Mouse (Mus musculus) intestine, embryonic 14.5 days (tissue): ENCODE results near the gene Dda1. TPM values are rescaled to one million over a fixed set of nuclear protein-coding genes. Genes with fewer than 3 reads are reported as not detected.

Source experiments
- ATAC-seq: fragments of 200-750 bp; cut with Nextera tagmentation; replicated peaks from 2 replicates; pipeline ENCODE4 v1.8.0; 2017; ENCODE audit warnings: low read depth, moderate number of reproducible peaks, moderate TSS enrichment, moderate library complexity; ENCODE audit not compliant: low FRiP score, low TSS enrichment
- DNase-seq: peaks from one replicate; pipeline ENCODE4 v3.0.0-alpha.2; 2018; ENCODE audit warnings: low spot score
- H3K27ac ChIP-seq: fragments of 300-500 bp; sonication (generic); 2 replicates; pipeline ENCODE4 v1.5.1; 2014; ENCODE audit warnings: low read depth, mild to moderate bottlenecking, control low read depth
- H3K27me3 ChIP-seq: fragments of 300-500 bp; sonication (generic); replicated peaks from 2 replicates; pipeline ENCODE4 v1.6.1; 2014; ENCODE audit warnings: low read length, control low read depth; ENCODE audit not compliant: control insufficient read depth, insufficient read depth
- H3K36me3 ChIP-seq: fragments of 300-500 bp; sonication (generic); 2 replicates; pipeline ENCODE4 v1.6.1; 2014; ENCODE audit warnings: low read length, control low read depth; ENCODE audit not compliant: control insufficient read depth, insufficient read depth
- H3K4me1 ChIP-seq: fragments of 300-500 bp; sonication (generic); replicated peaks from 2 replicates; pipeline ENCODE4 v1.6.1; 2014; ENCODE audit warnings: low read length, control low read depth, mixed read lengths; ENCODE audit not compliant: control insufficient read depth, insufficient read depth
- H3K4me2 ChIP-seq: fragments of 300-500 bp; sonication (generic); 2 replicates; pipeline ENCODE4 v1.6.1; 2014; ENCODE audit warnings: low read length
- H3K4me3 ChIP-seq: fragments of 300-500 bp; sonication (generic); 2 replicates; pipeline ENCODE4 v1.5.1; 2014; ENCODE audit warnings: low read depth, low read length, control low read depth, mixed read lengths
- H3K9ac ChIP-seq: fragments of 300-500 bp; sonication (generic); 2 replicates; pipeline ENCODE4 v1.6.1; 2014; ENCODE audit warnings: mild to moderate bottlenecking, low read length
- H3K9me3 ChIP-seq: fragments of 300-500 bp; sonication (generic); 2 replicates; pipeline ENCODE4 v1.6.1; 2016; ENCODE audit warnings: low read length, control low read depth; ENCODE audit not compliant: control insufficient read depth
- WGBS: fragments of 180-500 bp; shearing (Covaris S2); extraction: QIAGEN DNeasy Blood & Tissue Kit; methylation state at CpG from one replicate; pipeline ENCODE4 v1.1.7; 2014; 5-methylcytosine and 5-hydroxymethylcytosine counted together
- polyA plus RNA-seq: library from polyadenylated mRNA; unstranded; fragments of >200 nt; fragmentation: Nextera tagmentation; extraction: Ambion mirVana; gene quantifications from 2 replicates; pipeline ENCODE4 v1.2.1, GENCODE M21; 2014

Gene Dda1
- polyA plus RNA-seq, 1 experiment from 2014 or later, result 102 TPM

DNA sequence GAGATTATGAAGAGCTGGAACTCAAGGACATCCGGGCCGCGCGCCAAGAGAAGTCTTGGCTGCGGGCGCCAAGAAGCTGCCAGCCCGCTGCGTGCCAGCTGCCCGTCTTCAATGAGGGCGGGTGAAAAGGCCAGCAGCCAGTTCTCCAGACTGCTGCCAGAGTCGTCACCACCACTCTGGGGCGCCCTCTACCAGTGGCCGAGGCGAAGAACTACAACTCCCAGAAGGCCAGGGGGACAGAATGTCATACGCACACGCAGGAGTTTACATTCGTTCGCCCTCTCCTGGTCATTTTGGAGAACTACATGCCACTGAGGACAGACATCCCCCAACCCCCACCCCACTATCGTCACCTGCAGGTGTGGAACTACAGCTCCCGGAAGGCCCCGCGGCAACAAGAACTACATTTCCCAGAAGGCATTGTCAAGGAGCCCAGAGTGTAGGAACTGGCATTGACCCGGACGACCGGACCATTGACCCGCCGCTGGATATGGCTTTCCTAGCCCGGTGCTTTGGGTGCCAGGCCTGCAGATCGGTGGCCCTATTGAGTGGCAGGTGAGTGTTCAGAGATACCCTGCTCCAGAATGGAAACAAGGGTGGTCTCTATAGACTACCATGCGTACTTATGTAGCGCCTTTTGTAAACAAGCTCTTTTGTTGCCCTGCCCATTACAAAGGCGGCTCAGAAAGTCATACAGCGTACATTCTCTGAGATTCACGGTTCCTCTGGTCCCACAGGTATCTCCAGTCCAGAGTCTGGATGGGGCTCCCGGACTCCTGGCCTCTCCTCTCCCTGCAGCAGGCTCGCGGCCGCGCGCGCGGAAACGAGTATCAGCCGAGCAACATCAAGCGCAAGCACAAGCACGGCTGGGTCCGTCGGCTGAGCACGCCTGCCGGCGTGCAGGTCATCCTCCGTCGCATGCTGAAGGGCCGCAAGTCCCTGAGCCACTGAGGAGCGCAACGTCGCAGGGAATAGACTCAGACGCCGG is 4.2 kb upstream of the Dda1 start, which contains the start of gene Mrpl34:
Gene Mrpl34 (plus strand): TSS at position 447 of the 988 bp plus-strand sequence.
- peaks cover 14% of the 10 kb centered on the region for H3K4me1 ChIP-seq
- H3K9me3 ChIP-seq, result no peaks in the 10 kb centered on the region
- DNase-seq (peak; percentile 97), ATAC-seq (peak; percentile 74)
- H3K27me3 ChIP-seq, result no peaks in the 10 kb centered on the region
- under 1% methylated on average over 59 of the region's 59 CpGs for WGBS
- H3K4me2 ChIP-seq, result peak within 1 kb of the TSS; percentile 86
- peak within 1 kb of the TSS; percentile 88 for H3K27ac ChIP-seq
- H3K9ac ChIP-seq, result peak within 1 kb of the TSS; percentile 56
- H3K4me3 ChIP-seq, result peak within 1 kb of the TSS; percentile 87
- H3K36me3 ChIP-seq, result peaks cover 15% of the 10 kb centered on the region

- H3K4me2 ChIP-seq, result peak overlapping the region; percentile 86
- no peak for ATAC-seq
- peak overlapping the region; percentile 87; the same call in 1 of the 2 replicates for H3K4me3 ChIP-seq
- H3K9ac ChIP-seq, result peak overlapping the region; percentile 56; the same call in 1 of the 2 replicates
- no peaks in the 10 kb centered on the region for H3K9me3 ChIP-seq
- H3K36me3 ChIP-seq, result peaks cover 12% of the 10 kb centered on the region
- no peaks in the 10 kb centered on the region for H3K27me3 ChIP-seq
- DNase-seq, result no peak
- H3K4me1 ChIP-seq, result peaks cover 22% of the 10 kb centered on the region
- no peak overlapping the region for H3K27ac ChIP-seq
- WGBS, result 75% methylated on average over 8 of the region's 8 CpGs
These were observed 3.3 kb upstream of the Dda1 start for GRCm38 (mm10) chr8:71465733-71466132.

DNA sequence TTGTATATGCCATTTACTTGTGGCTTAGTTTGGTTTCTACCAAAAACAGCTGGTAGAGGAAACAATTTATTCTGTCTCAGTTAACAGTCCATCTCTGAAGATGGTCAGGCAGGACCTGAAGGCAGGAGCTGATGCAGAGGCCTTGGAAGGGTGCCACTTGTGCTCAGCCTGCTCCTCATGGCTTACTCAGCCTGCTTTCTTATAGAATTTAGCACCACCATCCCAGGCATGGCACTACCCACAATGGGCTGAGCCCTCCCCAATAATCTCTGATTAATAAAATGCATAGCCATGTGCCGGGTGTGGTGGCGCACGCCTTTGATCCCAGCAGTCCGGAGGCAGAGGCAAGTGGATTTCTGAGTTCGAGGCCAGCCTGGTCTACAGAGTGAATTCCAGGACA is 2.8 kb upstream of the Dda1 start:
- Histone ChIP-seq H3K4me3 (no peak overlapping the region), H3K27me3 (no peaks in the 10 kb centered on the region), H3K27ac (no peak overlapping the region), H3K4me1 (peaks cover 22% of the 10 kb centered on the region), H3K36me3 (peaks cover 11% of the 10 kb centered on the region; the same call in 1 of the 2 replicates), H3K9me3 (no peaks in the 10 kb centered on the region), H3K9ac (no peak overlapping the region), H3K4me2 (no peak overlapping the region)
- DNase-seq (no peak), ATAC-seq (no peak)
- 97% methylated on average over 5 of the region's 5 CpGs for WGBS

- no peak for DNase-seq
- Histone ChIP-seq H3K4me1 (peaks cover 22% of the 10 kb centered on the region), H3K4me2 (no peak overlapping the region), H3K27ac (no peak overlapping the region), H3K27me3 (no peaks in the 10 kb centered on the region), H3K9ac (no peak overlapping the region), H3K9me3 (no peaks in the 10 kb centered on the region), H3K36me3 (peaks cover 14% of the 10 kb centered on the region), H3K4me3 (no peak overlapping the region)
- no peak for ATAC-seq
- WGBS, result 97% methylated on average over 2 of the region's 2 CpGs
These were observed 1.8 kb upstream of the Dda1 start for GRCm38 (mm10) chr8:71467201-71467600.

- Histone ChIP-seq H3K9ac (no peak overlapping the region), H3K36me3 (peaks cover 22% of the 10 kb centered on the region), H3K4me2 (no peak overlapping the region), H3K4me1 (peaks cover 17% of the 10 kb centered on the region), H3K9me3 (no peaks in the 10 kb centered on the region), H3K27me3 (no peaks in the 10 kb centered on the region), H3K4me3 (no peak overlapping the region), H3K27ac (no peak overlapping the region)
- WGBS, result 89% methylated on average over 1 of the region's 1 CpGs
- ATAC-seq, result no peak
- DNase-seq, result no peak
These were observed 998 bp upstream of the Dda1 start for GRCm38 (mm10) chr8:71468001-71468400.

GRCm38 (mm10) chr8:71469411-71469810 is 412 bp downstream of the Dda1 start:
- WGBS, result under 1% methylated on average over 22 of the region's 24 CpGs
- peak; percentile 76 for DNase-seq
- H3K36me3 ChIP-seq, result peaks cover 36% of the 10 kb centered on the region

DNA sequence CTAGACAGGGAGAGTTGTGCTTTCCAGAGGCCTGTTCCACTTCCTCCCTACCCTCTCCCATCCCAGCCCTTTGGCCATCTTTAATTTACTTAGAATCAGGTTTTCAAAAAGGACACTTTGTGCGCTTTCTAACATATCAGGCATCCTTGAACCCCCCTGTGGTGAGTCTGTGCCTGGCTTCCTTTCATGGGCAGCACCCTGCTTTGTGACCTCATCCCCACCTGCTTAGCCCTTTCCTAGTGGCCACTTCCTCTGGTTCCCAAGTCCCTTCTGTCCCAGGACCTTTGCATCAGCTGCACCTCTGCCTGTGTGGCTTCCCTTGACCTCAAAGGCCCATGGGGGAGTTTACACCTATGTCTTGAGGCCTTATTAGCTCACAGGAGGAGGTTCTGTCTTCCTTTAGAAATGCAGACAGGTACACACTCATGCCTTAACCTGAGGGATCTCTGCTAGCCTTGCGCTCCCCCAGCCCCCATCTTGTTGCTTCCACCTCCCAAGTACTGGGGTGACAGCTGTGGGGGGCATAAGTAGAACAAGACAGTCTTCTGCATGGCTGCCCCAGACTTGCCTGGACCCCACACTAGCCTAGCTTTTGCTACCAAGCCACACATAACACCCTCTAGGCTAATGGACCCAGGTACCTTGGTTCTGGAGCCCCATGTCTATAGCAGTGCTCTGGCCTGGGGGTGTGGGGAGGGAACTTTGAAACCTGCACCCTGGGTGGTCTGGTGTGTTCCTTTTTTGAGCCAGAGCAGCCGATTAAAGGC is 1.3 kb downstream of the Dda1 start:
- DNase-seq, result no peak
- Histone ChIP-seq H3K4me2 (peak overlapping the region; percentile 95), H3K9ac (peak overlapping the region; percentile 67), H3K4me1 (peaks cover 11% of the 10 kb centered on the region), H3K27me3 (no peaks in the 10 kb centered on the region), H3K36me3 (peaks cover 45% of the 10 kb centered on the region), H3K4me3 (peak overlapping the region; percentile 80; the same call in 1 of the 2 replicates), H3K9me3 (no peaks in the 10 kb centered on the region), H3K27ac (no peak overlapping the region)
- WGBS, result 83% methylated on average over 3 of the region's 3 CpGs
- ATAC-seq, result no peak

More at GRCm38 (mm10) chr8:71469411-71469810, 412 bp downstream of the Dda1 start:
- Histone ChIP-seq H3K9me3 (no peaks in the 10 kb centered on the region), H3K27me3 (no peaks in the 10 kb centered on the region), H3K27ac (peak overlapping the region; percentile 57; the same call in 1 of the 2 replicates), H3K9ac (peak overlapping the region; percentile 67), H3K4me1 (peaks cover 11% of the 10 kb centered on the region), H3K4me2 (peak overlapping the region; percentile 95), H3K4me3 (peak overlapping the region; percentile 80)
- peak; percentile 28 for ATAC-seq

GRCm38 (mm10) chr8:71470913-71471255 is 1.9 kb downstream of the Dda1 start:
- WGBS, result 79% methylated on average over 5 of the region's 5 CpGs
- Histone ChIP-seq H3K27ac (no peak overlapping the region), H3K9me3 (no peaks in the 10 kb centered on the region), H3K4me3 (no peak overlapping the region), H3K4me1 (peaks cover 14% of the 10 kb centered on the region), H3K27me3 (no peaks in the 10 kb centered on the region), H3K4me2 (no peak overlapping the region), H3K36me3 (peaks cover 47% of the 10 kb centered on the region), H3K9ac (no peak overlapping the region)
- ATAC-seq (no peak), DNase-seq (no peak)
